Mouse (Mus musculus) limb, embryonic 13.5 days (tissue): ENCODE results near the gene Gse1. TPM values are rescaled to one million over a fixed set of nuclear protein-coding genes. Genes with fewer than 3 reads are reported as not detected.

Experiments
- ATAC-seq: fragments of 200-750 bp; cut with Nextera tagmentation; 2 replicates; pipeline ENCODE4 v1.8.0; 2017; ENCODE audit warnings: low read depth, moderate number of reproducible peaks, moderate TSS enrichment; ENCODE audit not compliant: low FRiP score
- H3K27ac ChIP-seq: fragments of 300-500 bp; sonication (generic); 2 replicates; pipeline ENCODE4 v1.5.1; 2015; ENCODE audit warnings: inconsistent platforms, mild to moderate bottlenecking, moderate library complexity
- H3K27me3 ChIP-seq: fragments of 300-500 bp; sonication (generic); 2 replicates; pipeline ENCODE4 v1.6.1; 2015; ENCODE audit warnings: mild to moderate bottlenecking, inconsistent platforms
- H3K36me3 ChIP-seq: fragments of 300-500 bp; sonication (generic); 2 replicates; pipeline ENCODE4 v1.6.1; 2015; ENCODE audit warnings: inconsistent platforms, mild to moderate bottlenecking, moderate library complexity
- H3K4me1 ChIP-seq: fragments of 300-500 bp; sonication (generic); 2 replicates; pipeline ENCODE4 v1.6.1; 2015; ENCODE audit warnings: inconsistent platforms
- H3K4me2 ChIP-seq: fragments of 300-500 bp; sonication (generic); replicated peaks from 2 replicates; pipeline ENCODE4 v1.6.1; 2015; ENCODE audit warnings: inconsistent platforms, mild to moderate bottlenecking, moderate library complexity
- H3K4me3 ChIP-seq: fragments of 300-500 bp; sonication (generic); 2 replicates; pipeline ENCODE4 v1.5.1; 2015; ENCODE audit warnings: moderate library complexity, mild to moderate bottlenecking, inconsistent platforms
- H3K9ac ChIP-seq: fragments of 300-500 bp; sonication (generic); 2 replicates; pipeline ENCODE4 v1.6.1; 2015; ENCODE audit warnings: mild to moderate bottlenecking, inconsistent platforms
- H3K9me3 ChIP-seq: fragments of 300-500 bp; sonication (generic); 2 replicates; pipeline ENCODE4 v1.6.1; 2016; ENCODE audit warnings: inconsistent platforms
- WGBS: fragments of 180-500 bp; shearing (Covaris S2); methylation state at CpG from one replicate; pipeline ENCODE4 v1.1.7; 2015; 5-methylcytosine and 5-hydroxymethylcytosine counted together
- polyA plus RNA-seq: library from polyadenylated mRNA; unstranded; fragments of >200 nt; fragmentation: Nextera tagmentation; extraction: Ambion mirVana; gene quantifications from 2 replicates; pipeline ENCODE4 v1.2.1, GENCODE M21; 2015

Gse1 gene
- 6.9 and 7.1 TPM in 2 replicates for polyA plus RNA-seq

- H3K27me3 ChIP-seq, result 0 out of 2 replicates have a peak, but pooled peaks cover 4% of the 10 kb centered on the region
- no peaks in the 10 kb centered on the region for H3K36me3 ChIP-seq
- H3K9me3 ChIP-seq, result no peaks in the 10 kb centered on the region
- H3K27ac ChIP-seq, result peak within 1 kb of the TSS; percentile 63; the same call in 1 of the 2 replicates
- 2% methylated on average over 31 of the region's 52 CpGs for WGBS
- peak; percentile 76 for ATAC-seq
- peak within 1 kb of the TSS; percentile 73 for H3K4me3 ChIP-seq
- peak within 1 kb of the TSS; percentile 87 for H3K9ac ChIP-seq
- peaks cover 85% of the 10 kb centered on the region for H3K4me1 ChIP-seq
- peak within 1 kb of the TSS; percentile 98 for H3K4me2 ChIP-seq
Observed at GRCm38 (mm10) chr8:120227891-120228591, at the start of gene Gse1. Gene Gse1, plus strand, starts transcription at chr8:120228456.

- peak; percentile 73 for ATAC-seq
- no peaks in the 10 kb centered on the region for H3K36me3 ChIP-seq
- H3K27ac ChIP-seq, result no peak overlapping the region
- peak overlapping the region; percentile 55 for H3K4me2 ChIP-seq
- no peaks in the 10 kb centered on the region for H3K9me3 ChIP-seq
- H3K9ac ChIP-seq, result no peak overlapping the region
- under 1% methylated on average over 10 of the region's 10 CpGs for WGBS
- peaks cover 41% of the 10 kb centered on the region for H3K4me1 ChIP-seq
- peaks cover 35% of the 10 kb centered on the region for H3K27me3 ChIP-seq
- peak overlapping the region; percentile 28; the same call in 1 of the 2 replicates for H3K4me3 ChIP-seq
Observed at GRCm38 (mm10) chr8:120179027-120179431, 49.2 kb upstream of the Gse1 start.

GRCm38 (mm10) chr8:120180445-120180970 is 47.7 kb upstream of the Gse1 start:
- no peak overlapping the region for H3K27ac ChIP-seq
- ATAC-seq, result no peak
- 45% methylated on average over 7 of the region's 7 CpGs for WGBS

GRCm38 (mm10) chr8:120181274-120181673 is 47.0 kb upstream of the Gse1 start:
- ATAC-seq, result no peak
- no peak overlapping the region for H3K4me3 ChIP-seq
- H3K27me3 ChIP-seq, result peaks cover 12% of the 10 kb centered on the region
- no peak overlapping the region for H3K4me2 ChIP-seq
- 86% methylated on average over 5 of the region's 5 CpGs for WGBS
- H3K27ac ChIP-seq, result no peak overlapping the region
- H3K9me3 ChIP-seq, result no peaks in the 10 kb centered on the region
- no peaks in the 10 kb centered on the region for H3K36me3 ChIP-seq
- no peak overlapping the region for H3K9ac ChIP-seq
- H3K4me1 ChIP-seq, result peaks cover 63% of the 10 kb centered on the region

More at GRCm38 (mm10) chr8:120180445-120180970, 47.7 kb upstream of the Gse1 start:
- Histone ChIP-seq H3K4me1 (peaks cover 56% of the 10 kb centered on the region), H3K36me3 (no peaks in the 10 kb centered on the region), H3K4me2 (no peak overlapping the region), H3K9me3 (no peaks in the 10 kb centered on the region), H3K9ac (no peak overlapping the region), H3K27me3 (peaks cover 20% of the 10 kb centered on the region), H3K4me3 (no peak overlapping the region)

GRCm38 (mm10) chr8:120181861-120182414 is 46.3 kb upstream of the Gse1 start:
- no peak overlapping the region for H3K4me3 ChIP-seq
- no peak for ATAC-seq
- no peak overlapping the region for H3K27ac ChIP-seq
- H3K36me3 ChIP-seq, result no peaks in the 10 kb centered on the region
- 74% methylated on average over 4 of the region's 4 CpGs for WGBS
- no peak overlapping the region for H3K4me2 ChIP-seq
- no peak overlapping the region for H3K9ac ChIP-seq
- H3K27me3 ChIP-seq, result peaks cover 7% of the 10 kb centered on the region
- H3K9me3 ChIP-seq, result no peaks in the 10 kb centered on the region
- peaks cover 63% of the 10 kb centered on the region for H3K4me1 ChIP-seq

GRCm38 (mm10) chr8:120184366-120184765 is 43.9 kb upstream of the Gse1 start:
- H3K4me1 ChIP-seq, result peaks cover 49% of the 10 kb centered on the region
- 20% methylated on average over 9 of the region's 9 CpGs for WGBS
- H3K27me3 ChIP-seq, result no peaks in the 10 kb centered on the region
- ATAC-seq, result peak; percentile 70
- H3K27ac ChIP-seq, result peak overlapping the region; percentile 73; the same call in 1 of the 2 replicates
- H3K4me3 ChIP-seq, result no peak overlapping the region
- H3K9me3 ChIP-seq, result no peaks in the 10 kb centered on the region
- no peaks in the 10 kb centered on the region for H3K36me3 ChIP-seq
- H3K9ac ChIP-seq, result no peak overlapping the region
- H3K4me2 ChIP-seq, result peak overlapping the region; percentile 28; the same call in 1 of the 2 replicates

- no peaks in the 10 kb centered on the region for H3K36me3 ChIP-seq
- WGBS, result 18% methylated on average over 17 of the region's 17 CpGs
- H3K9me3 ChIP-seq, result no peaks in the 10 kb centered on the region
- ATAC-seq, result peak; percentile 57; the same call in 1 of the 2 replicates
- no peak overlapping the region for H3K4me3 ChIP-seq
- H3K4me2 ChIP-seq, result peak overlapping the region; percentile 48
- peaks cover 53% of the 10 kb centered on the region for H3K4me1 ChIP-seq
- peak overlapping the region; percentile 55; the same call in 1 of the 2 replicates for H3K9ac ChIP-seq
- H3K27me3 ChIP-seq, result no peaks in the 10 kb centered on the region
- H3K27ac ChIP-seq, result peak overlapping the region; percentile 85
Observed at GRCm38 (mm10) chr8:120184850-120185792, 43.1 kb upstream of the Gse1 start.

GRCm38 (mm10) chr8:120186454-120186853 is 41.8 kb upstream of the Gse1 start:
- peaks cover 59% of the 10 kb centered on the region for H3K4me1 ChIP-seq
- no peaks in the 10 kb centered on the region for H3K36me3 ChIP-seq
- H3K9ac ChIP-seq, result no peak overlapping the region
- no peak overlapping the region; the same call in 1 of the 2 replicates for H3K27ac ChIP-seq
- no peak overlapping the region for H3K4me2 ChIP-seq
- H3K4me3 ChIP-seq, result no peak overlapping the region
- no peaks in the 10 kb centered on the region for H3K9me3 ChIP-seq
- H3K27me3 ChIP-seq, result no peaks in the 10 kb centered on the region
- no peak for ATAC-seq
- WGBS, result 66% methylated on average over 8 of the region's 8 CpGs

- H3K4me2 ChIP-seq, result no peak overlapping the region
- no peaks in the 10 kb centered on the region for H3K27me3 ChIP-seq
- ATAC-seq, result no peak
- WGBS, result 85% methylated on average over 6 of the region's 6 CpGs
- no peak overlapping the region for H3K9ac ChIP-seq
- no peaks in the 10 kb centered on the region for H3K36me3 ChIP-seq
- H3K4me3 ChIP-seq, result no peak overlapping the region
- H3K27ac ChIP-seq, result no peak overlapping the region
- H3K9me3 ChIP-seq, result no peaks in the 10 kb centered on the region
- H3K4me1 ChIP-seq, result peaks cover 65% of the 10 kb centered on the region
Observed at GRCm38 (mm10) chr8:120188510-120188909, 39.7 kb upstream of the Gse1 start.

GRCm38 (mm10) chr8:120189440-120189839 is 38.8 kb upstream of the Gse1 start:
- Histone ChIP-seq H3K27ac (peak overlapping the region; percentile 94; the same call in 1 of the 2 replicates), H3K9ac (no peak overlapping the region), H3K27me3 (no peaks in the 10 kb centered on the region), H3K9me3 (no peaks in the 10 kb centered on the region), H3K4me1 (peaks cover 58% of the 10 kb centered on the region), H3K4me2 (no peak overlapping the region), H3K36me3 (no peaks in the 10 kb centered on the region), H3K4me3 (no peak overlapping the region)
- WGBS, result 74% methylated on average over 6 of the region's 6 CpGs
- no peak for ATAC-seq

- peak overlapping the region; percentile 94 for H3K27ac ChIP-seq
- H3K9me3 ChIP-seq, result no peaks in the 10 kb centered on the region
- H3K36me3 ChIP-seq, result no peaks in the 10 kb centered on the region
- peaks cover 50% of the 10 kb centered on the region for H3K4me1 ChIP-seq
- no peaks in the 10 kb centered on the region for H3K27me3 ChIP-seq
- H3K4me3 ChIP-seq, result no peak overlapping the region
- 76% methylated on average over 17 of the region's 17 CpGs for WGBS
- peak overlapping the region; percentile 62 for H3K4me2 ChIP-seq
- no peak overlapping the region for H3K9ac ChIP-seq
- ATAC-seq, result no peak
Observed at GRCm38 (mm10) chr8:120190107-120190809, 38.0 kb upstream of the Gse1 start.
